Mouse (Mus musculus) forebrain, embryonic 12.5 days (tissue): Measurements from ENCODE around the gene Olfr309. TPM values are rescaled to one million over a fixed set of nuclear protein-coding genes. Genes with fewer than 3 reads are reported as not detected.
"Not testable (repeated sequence)": the region's sequence is repeated elsewhere in the genome, so short reads cannot be mapped to it uniquely, and the experiment has no call there.

Experiments used
- ATAC-seq: fragments of 200-750 bp; cut with Nextera tagmentation; 2 replicates; pipeline ENCODE4 v1.8.0; 2017; ENCODE audit warnings: moderate TSS enrichment; ENCODE audit not compliant: low FRiP score
- H3K27ac ChIP-seq: fragments of 300-500 bp; sonication (generic); 2 replicates; pipeline ENCODE4 v1.5.1; 2016; ENCODE audit warnings: mild to moderate bottlenecking
- H3K27me3 ChIP-seq: fragments of 300-500 bp; sonication (generic); 2 replicates; pipeline ENCODE4 v1.6.1; 2016; ENCODE audit warnings: mild to moderate bottlenecking
- H3K36me3 ChIP-seq: fragments of 300-500 bp; sonication (generic); replicated peaks from 2 replicates; pipeline ENCODE4 v1.6.1; 2016; ENCODE audit warnings: mild to moderate bottlenecking
- H3K4me1 ChIP-seq: fragments of 300-500 bp; sonication (generic); 2 replicates; pipeline ENCODE4 v1.6.1; 2016
- H3K4me2 ChIP-seq: fragments of 300-500 bp; sonication (generic); 2 replicates; pipeline ENCODE4 v1.6.1; 2016; ENCODE audit warnings: mild to moderate bottlenecking, moderate library complexity
- H3K4me3 ChIP-seq: fragments of 300-500 bp; sonication (generic); replicated peaks from 2 replicates; pipeline ENCODE4 v1.5.1; 2016; ENCODE audit warnings: mild to moderate bottlenecking
- H3K9ac ChIP-seq: fragments of 300-500 bp; sonication (generic); 2 replicates; pipeline ENCODE4 v1.6.1; 2016; ENCODE audit warnings: mild to moderate bottlenecking
- H3K9me3 ChIP-seq: fragments of 300-500 bp; sonication (generic); 2 replicates; pipeline ENCODE4 v1.6.1; 2016
- WGBS: fragments of 180-500 bp; shearing (Covaris S2); methylation state at CpG from one replicate; pipeline ENCODE4 v1.1.7; 2016; 5-methylcytosine and 5-hydroxymethylcytosine counted together
- microRNA-seq: library from miRNA; unstranded; fragments of <30 nt; microRNA quantifications from one replicate; pipeline ENCODE4, GENCODE M21; 2017
- polyA plus RNA-seq: library from polyadenylated mRNA; unstranded; fragments of >200 nt; fragmentation: Nextera tagmentation; extraction: Ambion mirVana; gene quantifications from 2 replicates; pipeline ENCODE4 v1.2.1, GENCODE M21; 2016

The Olfr309 gene
- polyA plus RNA-seq: not detected in 2 replicates

- H3K4me2 ChIP-seq: no peak within 1 kb of the TSS
- WGBS: 74% methylated on average over 2 of the region's 2 CpGs
- H3K4me3 ChIP-seq: no peak within 1 kb of the TSS
- H3K36me3 ChIP-seq: no peaks in the 10 kb centered on the region
- no peak for ATAC-seq
- H3K9ac ChIP-seq: no peak within 1 kb of the TSS
- H3K4me1 ChIP-seq: no peaks in the 10 kb centered on the region
- no peaks in the 10 kb centered on the region for H3K27me3 ChIP-seq
- no peaks in the 10 kb centered on the region for H3K9me3 ChIP-seq
- no peak within 1 kb of the TSS for H3K27ac ChIP-seq
Measured at GRCm38 (mm10) chr7:86313608-86314007, at the start of gene Olfr309. TSS of gene Olfr309 (minus strand) at chr7:86313708.

DNA sequence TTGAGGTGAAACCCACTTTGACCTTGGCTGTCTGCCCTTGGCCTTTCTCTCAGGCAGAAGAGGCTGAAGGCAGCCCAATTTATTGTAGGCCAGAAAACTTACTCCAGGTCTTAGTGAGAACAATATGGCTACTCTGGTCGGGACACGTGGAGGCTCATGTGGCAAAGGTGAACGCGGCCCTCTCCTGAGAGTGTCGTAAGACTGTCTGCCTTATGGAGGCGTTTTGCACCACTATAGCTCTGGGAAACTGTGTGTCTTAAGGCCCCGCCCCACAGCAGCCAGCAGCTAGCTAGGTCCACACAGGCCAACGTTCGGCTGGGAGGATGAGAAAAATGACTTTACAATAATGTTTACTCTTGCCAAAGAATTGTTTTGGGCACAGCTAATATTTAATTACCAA, 32.8 kb upstream of the Olfr309 start:
- not testable (repeated sequence) for H3K4me3 ChIP-seq, H3K36me3 ChIP-seq, H3K9ac ChIP-seq, H3K4me2 ChIP-seq, H3K27ac ChIP-seq, H3K4me1 ChIP-seq, H3K9me3 ChIP-seq, ATAC-seq, H3K27me3 ChIP-seq
- WGBS: 90% methylated on average over 9 of the region's 9 CpGs

DNA sequence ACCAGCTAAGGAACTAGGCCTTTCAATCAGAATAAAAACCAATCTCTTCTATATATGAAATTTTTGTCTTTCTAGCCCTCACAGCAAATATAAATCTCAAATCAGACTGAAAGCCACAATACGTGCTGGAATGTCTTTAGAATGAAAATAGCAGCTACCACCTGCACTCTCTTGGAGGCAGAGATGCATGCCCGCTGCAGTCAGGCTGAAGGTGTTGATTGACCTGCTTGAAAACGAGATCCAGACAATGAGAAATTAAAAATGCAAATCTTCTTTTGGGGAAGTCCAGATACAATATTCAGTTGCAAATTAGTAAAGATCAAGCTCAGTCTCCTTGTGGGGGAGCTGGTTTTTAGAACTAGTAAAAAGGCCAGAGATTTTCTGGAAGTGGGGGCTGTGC, 30.7 kb upstream of the Olfr309 start:
- 57% methylated on average over 3 of the region's 3 CpGs for WGBS
- H3K4me1 ChIP-seq: no peaks in the 10 kb centered on the region
- no peaks in the 10 kb centered on the region for H3K27me3 ChIP-seq
- no peak for ATAC-seq
- no peak overlapping the region for H3K4me2 ChIP-seq
- H3K4me3 ChIP-seq: no peak overlapping the region
- no peaks in the 10 kb centered on the region for H3K36me3 ChIP-seq
- no peak overlapping the region for H3K27ac ChIP-seq
- H3K9ac ChIP-seq: no peak overlapping the region
- no peaks in the 10 kb centered on the region for H3K9me3 ChIP-seq

DNA sequence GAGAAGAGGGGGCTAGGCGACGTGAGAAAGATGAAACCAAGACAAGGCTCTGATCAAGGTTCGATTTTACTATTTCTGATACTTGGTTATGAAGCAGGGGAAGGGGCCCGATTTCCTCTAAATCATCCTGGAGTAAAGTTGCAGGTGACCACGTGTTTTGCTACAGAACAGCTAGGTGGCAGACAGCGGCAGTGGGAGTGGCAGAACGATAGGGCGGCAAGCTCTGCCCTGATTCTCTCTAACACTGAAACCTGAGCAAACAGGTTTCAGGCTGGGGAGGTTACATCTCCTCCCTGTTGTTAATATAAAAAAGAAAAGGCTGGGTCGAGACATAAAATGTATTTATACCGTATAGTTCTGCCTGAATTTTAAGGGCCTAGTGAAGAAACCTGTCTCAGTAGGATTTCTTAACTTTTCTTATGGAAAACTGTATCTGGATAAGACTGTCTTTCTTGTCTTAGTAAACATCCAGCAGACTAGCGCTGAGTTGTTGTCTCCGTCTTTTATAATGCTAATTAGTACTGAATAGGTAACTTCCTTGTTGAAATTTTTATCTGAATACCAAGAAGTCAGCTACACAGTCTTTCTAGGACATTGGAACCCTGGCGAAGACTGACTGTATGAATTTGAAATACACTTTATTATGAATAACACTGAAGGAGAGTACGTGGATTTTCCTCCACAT, 29.5 kb upstream of the Olfr309 start:
- H3K4me3 ChIP-seq: no peak overlapping the region
- H3K9me3 ChIP-seq: no peaks in the 10 kb centered on the region
- no peaks in the 10 kb centered on the region for H3K27me3 ChIP-seq
- H3K9ac ChIP-seq: no peak overlapping the region
- ATAC-seq: no peak
- H3K27ac ChIP-seq: no peak overlapping the region
- H3K4me2 ChIP-seq: no peak overlapping the region
- H3K36me3 ChIP-seq: no peaks in the 10 kb centered on the region
- 82% methylated on average over 14 of the region's 14 CpGs for WGBS
- H3K4me1 ChIP-seq: no peaks in the 10 kb centered on the region

- no peak within 1 kb of the TSS for H3K4me3 ChIP-seq
- no peaks in the 10 kb centered on the region for H3K4me1 ChIP-seq
- no peak within 1 kb of the TSS for H3K27ac ChIP-seq
- no peaks in the 10 kb centered on the region for H3K27me3 ChIP-seq
- no peaks in the 10 kb centered on the region for H3K36me3 ChIP-seq
- no peaks in the 10 kb centered on the region for H3K9me3 ChIP-seq
- no peak within 1 kb of the TSS for H3K9ac ChIP-seq
- ATAC-seq: no peak
- no peak within 1 kb of the TSS for H3K4me2 ChIP-seq
- 67% methylated on average over 1 of the region's 1 CpGs for WGBS
Measured at GRCm38 (mm10) chr7:86337486-86337885, 24.0 kb upstream of the Olfr309 start, which contains the start of gene Olfr307. TSS of gene Olfr307 (minus strand) at chr7:86337586.

- Histone ChIP-seq H3K36me3 (no peaks in the 10 kb centered on the region), H3K4me1 (no peaks in the 10 kb centered on the region), H3K27me3 (no peaks in the 10 kb centered on the region), H3K9ac (no peak within 1 kb of the TSS), H3K4me3 (no peak within 1 kb of the TSS), H3K4me2 (no peak within 1 kb of the TSS), H3K27ac (no peak within 1 kb of the TSS), H3K9me3 (no peaks in the 10 kb centered on the region)
- no peak for ATAC-seq
Measured at GRCm38 (mm10) chr7:86325530-86325929, 12.0 kb upstream of the Olfr309 start, which contains the start of gene Olfr308. TSS of gene Olfr308 (minus strand) at chr7:86325630.

- Histone ChIP-seq H3K9me3 (no peaks in the 10 kb centered on the region), H3K27me3 (no peaks in the 10 kb centered on the region), H3K36me3 (no peaks in the 10 kb centered on the region), H3K27ac (no peak overlapping the region), H3K4me3 (no peak overlapping the region), H3K4me1 (no peaks in the 10 kb centered on the region), H3K9ac (no peak overlapping the region), H3K4me2 (no peak overlapping the region)
- ATAC-seq: no peak
- 93% methylated on average over 2 of the region's 2 CpGs for WGBS
Measured at GRCm38 (mm10) chr7:86321323-86321722, 7.8 kb upstream of the Olfr309 start.

DNA sequence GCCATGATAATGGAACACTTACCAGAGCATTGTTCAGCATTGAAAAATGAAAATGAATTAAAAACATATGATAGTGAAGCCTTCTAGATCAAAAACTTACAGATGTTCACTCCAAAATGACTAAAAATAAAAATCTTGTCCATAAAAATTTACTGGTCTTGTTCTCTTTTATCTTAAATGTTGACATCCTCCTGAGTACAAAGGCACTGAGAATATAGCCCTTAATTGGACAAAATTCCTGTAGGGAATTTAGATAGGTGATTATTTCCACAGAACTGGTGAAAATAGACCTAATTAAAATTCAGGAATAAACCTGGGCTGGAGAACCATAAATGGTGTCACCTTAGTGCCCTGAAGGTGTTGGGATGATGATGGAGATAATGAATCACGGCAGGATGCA, 36.4 kb downstream of the Olfr309 start, which contains the start of gene Olfr310:
Gene Olfr310, minus strand, starts transcription at position 101 of the 400 bp plus-strand sequence.
- ATAC-seq: no peak
- Histone ChIP-seq H3K27me3 (no peaks in the 10 kb centered on the region), H3K4me3 (no peak within 1 kb of the TSS), H3K36me3 (no peaks in the 10 kb centered on the region), H3K9ac (no peak within 1 kb of the TSS), H3K4me1 (no peaks in the 10 kb centered on the region), H3K9me3 (no peaks in the 10 kb centered on the region), H3K27ac (no peak within 1 kb of the TSS), H3K4me2 (no peak within 1 kb of the TSS)
- 55% methylated on average over 1 of the region's 1 CpGs for WGBS

Small RNA genes within 50 kb of the gene (microRNA-seq; reads per million reads assigned to microRNA genes)
- not detected for gene Gm23192

Other genes with a start within 250 kb of the Olfr309 start
- gene Vmn2r75, start 141.9 kb downstream of the Olfr309 start, polyA plus RNA-seq: not detected in 2 replicates
- not detected in 2 replicates for gene Vmn2r76, start 67.4 kb downstream of the Olfr309 start, polyA plus RNA-seq
- not detected in 2 replicates for gene Olfr310, start 36.5 kb downstream of the Olfr309 start, polyA plus RNA-seq
- gene Olfr308, start 11.9 kb upstream of the Olfr309 start, polyA plus RNA-seq: not detected in 2 replicates
- not detected in 2 replicates for gene Olfr307, start 23.9 kb upstream of the Olfr309 start, polyA plus RNA-seq
- not detected in 2 replicates for gene Olfr305, start 53.2 kb upstream of the Olfr309 start, polyA plus RNA-seq
- gene Olfr304, start 73.0 kb upstream of the Olfr309 start, polyA plus RNA-seq: not detected in 2 replicates
- not detected in 2 replicates for gene Olfr303, start 84.1 kb upstream of the Olfr309 start, polyA plus RNA-seq
- not detected in 2 replicates for gene Olfr301, start 90.1 kb upstream of the Olfr309 start, polyA plus RNA-seq
- not detected in 2 replicates for gene Olfr299, start 146.2 kb upstream of the Olfr309 start, polyA plus RNA-seq
- not detected in 2 replicates for gene Olfr298, start 178.8 kb upstream of the Olfr309 start, polyA plus RNA-seq
- not detected in 2 replicates for gene Olfr297, start 206.3 kb upstream of the Olfr309 start, polyA plus RNA-seq